Mouse (Mus musculus) lung, embryonic 16.5 days (tissue): ENCODE results near the gene Rpp25. TPM values are rescaled to one million over a fixed set of nuclear protein-coding genes. Genes with fewer than 3 reads are reported as not detected.
A peak's percentile ranks its signal among the peaks of the same experiment; 100 is the strongest.

ENCODE experiments used
- ATAC-seq: fragments of 200-750 bp; cut with Nextera tagmentation; 2 replicates; pipeline ENCODE4 v1.8.0; 2017; ENCODE audit warnings: low read depth, mild to moderate bottlenecking, moderate library complexity
- H3K27ac ChIP-seq: fragments of 300-500 bp; sonication (generic); 2 replicates; pipeline ENCODE4 v1.5.1; 2014; ENCODE audit warnings: mild to moderate bottlenecking, control low read depth, low read length
- H3K27me3 ChIP-seq: fragments of 300-500 bp; sonication (generic); 2 replicates; pipeline ENCODE4 v1.6.1; 2014; ENCODE audit warnings: low read depth, low read length, mixed read lengths; ENCODE audit not compliant: control insufficient read depth, insufficient read depth
- H3K36me3 ChIP-seq: fragments of 300-500 bp; sonication (generic); 2 replicates; pipeline ENCODE4 v1.6.1; 2014; ENCODE audit warnings: low read length; ENCODE audit not compliant: control insufficient read depth, insufficient read depth
- H3K4me1 ChIP-seq: fragments of 300-500 bp; sonication (generic); replicated peaks from 2 replicates; pipeline ENCODE4 v1.6.1; 2014; ENCODE audit warnings: low read length, mixed read lengths; ENCODE audit not compliant: control insufficient read depth, insufficient read depth
- H3K4me2 ChIP-seq: fragments of 300-500 bp; sonication (generic); 2 replicates; pipeline ENCODE4 v1.6.1; 2014; ENCODE audit warnings: low read depth, low read length, control low read depth
- H3K4me3 ChIP-seq: fragments of 300-500 bp; sonication (generic); 2 replicates; pipeline ENCODE4 v1.5.1; 2014; ENCODE audit warnings: mild to moderate bottlenecking, low read length, control low read depth
- H3K9ac ChIP-seq: fragments of 300-500 bp; sonication (generic); 2 replicates; pipeline ENCODE4 v1.6.1; 2014; ENCODE audit warnings: low read length, control low read depth
- H3K9me3 ChIP-seq: fragments of 300-500 bp; sonication (generic); 2 replicates; pipeline ENCODE4 v1.6.1; 2016; ENCODE audit warnings: low read length; ENCODE audit not compliant: control insufficient read depth
- WGBS: fragments of 180-500 bp; shearing (Covaris S2); extraction: QIAGEN DNeasy Blood & Tissue Kit; methylation state at CpG from one replicate; pipeline ENCODE4 v1.1.7; 2014; 5-methylcytosine and 5-hydroxymethylcytosine counted together
- polyA plus RNA-seq: library from polyadenylated mRNA; unstranded; fragments of >200 nt; fragmentation: Nextera tagmentation; extraction: Ambion mirVana; gene quantifications from 2 replicates; pipeline ENCODE4 v1.2.1, GENCODE M21; 2015

The Rpp25 gene
- polyA plus RNA-seq, 1 experiment from 2014 or later = 2.1 TPM

DNA sequence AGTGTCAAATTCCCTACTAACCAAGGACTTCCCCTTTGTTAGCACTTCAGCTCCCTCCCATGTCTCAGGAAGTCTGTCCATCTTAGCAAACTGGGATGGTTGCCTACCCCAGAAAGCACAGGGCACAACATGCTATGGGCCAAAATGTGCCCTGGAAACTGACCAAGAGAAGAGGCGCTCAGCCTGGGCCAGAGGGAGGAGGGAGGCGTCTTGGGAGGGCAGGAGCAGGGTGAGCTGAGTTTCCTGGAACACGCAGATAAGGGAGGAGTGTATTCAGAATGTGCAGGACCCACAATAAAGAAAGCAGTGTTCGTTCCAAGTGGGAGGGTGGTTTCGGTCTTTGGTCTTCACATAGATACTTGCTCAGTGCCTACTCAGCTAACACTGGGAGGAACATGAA is 43.5 kb downstream of the Rpp25 start:
- Histone ChIP-seq H3K4me3 (no peak overlapping the region), H3K27me3 (no peaks in the 10 kb centered on the region), H3K4me1 (peaks cover 3% of the 10 kb centered on the region; the same call in 1 of the 2 replicates), H3K9me3 (no peaks in the 10 kb centered on the region), H3K36me3 (peaks cover 17% of the 10 kb centered on the region), H3K4me2 (no peak overlapping the region), H3K27ac (no peak overlapping the region), H3K9ac (no peak overlapping the region)
- WGBS = 57% methylated on average over 5 of the region's 5 CpGs
- no peak for ATAC-seq

DNA sequence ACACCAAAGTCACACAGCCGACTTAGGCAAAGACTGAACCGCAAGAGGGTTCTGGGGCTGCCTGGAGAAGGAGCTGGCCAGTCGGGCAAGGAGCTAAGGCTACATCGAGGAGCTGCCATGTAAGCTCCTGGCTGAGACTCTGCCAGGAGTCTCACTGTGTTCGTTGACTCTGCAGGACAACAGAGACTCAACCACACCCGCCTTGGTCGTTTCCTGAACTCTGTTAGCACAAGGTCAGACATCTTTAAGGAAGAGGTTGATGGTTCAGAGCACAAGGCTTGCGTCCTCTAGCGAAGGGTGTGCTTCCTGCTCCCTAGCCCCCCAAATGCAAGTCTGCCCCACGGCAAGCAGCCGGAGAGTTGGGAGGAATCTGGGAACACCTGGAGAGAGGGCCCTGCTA is 44.0 kb downstream of the Rpp25 start:
- Histone ChIP-seq H3K9ac (no peak overlapping the region), H3K27me3 (no peaks in the 10 kb centered on the region), H3K4me2 (no peak overlapping the region), H3K4me1 (peaks cover 3% of the 10 kb centered on the region; the same call in 1 of the 2 replicates), H3K9me3 (no peaks in the 10 kb centered on the region), H3K36me3 (peaks cover 15% of the 10 kb centered on the region; the same call in 1 of the 2 replicates), H3K4me3 (no peak overlapping the region), H3K27ac (no peak overlapping the region)
- ATAC-seq = no peak
- WGBS = 87% methylated on average over 11 of the region's 11 CpGs

DNA sequence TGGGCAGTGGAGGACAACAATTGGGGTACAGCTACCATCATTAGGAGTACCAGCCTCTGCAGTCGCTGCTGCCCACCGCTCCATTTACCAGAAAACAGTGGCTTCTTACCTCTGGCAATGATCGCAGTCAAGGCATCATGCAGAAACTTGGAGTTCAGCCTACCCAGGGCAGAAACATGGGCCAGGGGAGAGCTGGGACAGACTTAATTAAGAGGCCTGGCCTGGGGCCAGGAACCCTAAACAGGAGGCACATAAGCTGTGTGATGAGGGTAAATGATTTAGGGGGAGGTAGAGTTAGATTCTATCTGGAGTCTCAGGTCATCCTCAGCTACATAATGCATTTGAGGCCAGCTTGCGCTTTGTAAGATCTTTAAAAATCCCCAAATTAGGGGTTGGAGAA is 45.4 kb downstream of the Rpp25 start:
- Histone ChIP-seq H3K36me3 (peaks cover 9% of the 10 kb centered on the region; the same call in 1 of the 2 replicates), H3K4me3 (no peak overlapping the region), H3K9ac (no peak overlapping the region), H3K4me1 (peaks cover 3% of the 10 kb centered on the region; the same call in 1 of the 2 replicates), H3K27me3 (no peaks in the 10 kb centered on the region), H3K27ac (no peak overlapping the region), H3K9me3 (no peaks in the 10 kb centered on the region), H3K4me2 (no peak overlapping the region)
- ATAC-seq = no peak
- 96% methylated on average over 4 of the region's 4 CpGs for WGBS

DNA sequence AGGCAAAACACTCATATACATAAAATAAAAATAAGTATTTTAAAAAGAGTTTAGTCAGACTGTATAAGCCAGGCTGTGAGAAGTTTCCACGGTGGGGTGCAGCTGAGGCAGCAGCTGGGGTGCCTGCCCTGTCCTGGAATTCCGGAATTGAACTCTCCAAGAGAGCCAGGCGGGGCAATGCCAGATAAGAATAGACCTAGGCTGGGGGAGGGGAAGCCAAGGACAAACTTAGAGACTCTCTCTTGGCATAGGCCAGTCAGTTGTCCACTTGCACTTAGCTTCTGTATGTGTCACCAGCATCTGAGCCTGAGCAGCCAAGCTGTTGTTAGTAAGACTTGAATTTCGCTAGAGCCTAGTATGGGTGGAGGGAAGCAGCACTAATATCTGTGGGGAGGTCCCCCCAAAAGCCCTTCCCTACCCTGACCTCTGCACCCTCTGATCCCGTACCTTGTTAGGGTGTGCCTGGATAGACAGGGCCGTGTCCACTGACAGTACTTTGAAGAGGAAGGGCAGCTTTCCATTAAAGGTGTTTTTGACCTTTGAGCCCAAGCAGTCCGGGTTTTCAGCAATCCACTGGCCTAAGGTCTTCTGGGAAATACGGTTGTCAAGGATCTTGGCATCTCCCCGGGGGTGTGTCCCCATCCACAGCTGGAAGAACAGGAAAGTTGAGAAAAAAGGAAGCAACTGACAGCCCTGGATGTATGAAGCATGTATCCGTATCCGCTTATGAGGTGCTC is 46.5 kb downstream of the Rpp25 start:
- Histone ChIP-seq H3K4me3 (no peak overlapping the region), H3K9ac (no peak overlapping the region), H3K9me3 (no peaks in the 10 kb centered on the region), H3K4me1 (peaks cover 3% of the 10 kb centered on the region; the same call in 1 of the 2 replicates), H3K36me3 (peaks cover 6% of the 10 kb centered on the region; the same call in 1 of the 2 replicates), H3K4me2 (no peak overlapping the region), H3K27ac (no peak overlapping the region), H3K27me3 (no peaks in the 10 kb centered on the region)
- no peak for ATAC-seq
- WGBS = 75% methylated on average over 11 of the region's 11 CpGs

DNA sequence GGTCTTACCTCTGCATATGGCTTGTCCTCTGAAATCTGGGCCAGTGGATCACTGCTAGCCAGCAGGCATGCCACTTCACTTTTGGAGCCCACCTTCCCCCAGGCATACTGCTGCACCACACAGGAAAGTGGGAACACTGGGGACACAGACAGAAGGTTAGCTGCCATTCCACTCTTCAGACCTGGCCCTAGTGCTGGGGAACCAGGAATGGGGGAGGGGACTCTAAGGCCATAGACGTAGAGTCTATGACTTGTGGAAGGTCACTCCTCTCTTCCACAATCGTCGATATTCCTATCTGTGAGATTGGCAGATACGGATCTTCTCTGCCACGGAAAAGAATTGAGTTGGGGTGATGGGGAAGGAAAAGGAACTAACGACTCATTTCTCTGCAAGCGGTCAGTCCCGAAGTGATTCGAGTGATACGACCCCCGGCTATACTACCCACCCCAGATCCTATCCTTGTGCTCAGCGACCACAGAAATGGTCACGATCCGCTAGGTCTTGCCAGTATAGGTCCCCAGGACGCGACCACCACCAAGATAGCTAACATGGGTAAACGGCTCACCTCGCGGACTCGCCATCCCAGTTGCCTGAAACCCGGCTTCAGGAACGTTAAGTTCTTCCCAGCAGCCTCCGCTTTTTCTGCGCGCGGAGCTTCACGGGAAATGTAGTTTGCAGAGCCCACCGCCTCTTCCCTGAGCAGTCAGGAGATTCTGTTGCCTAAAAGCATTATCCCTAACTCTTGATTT is 48.5 kb downstream of the Rpp25 start, which contains the start of gene Mpi:
Gene Mpi, minus strand, starts transcription at position 625 of the 749 bp plus-strand sequence.
- H3K9me3 ChIP-seq = no peaks in the 10 kb centered on the region
- H3K4me1 ChIP-seq = peaks cover 3% of the 10 kb centered on the region; the same call in 1 of the 2 replicates
- peak; percentile 49 for ATAC-seq
- H3K4me3 ChIP-seq = peak within 1 kb of the TSS; percentile 66
- H3K4me2 ChIP-seq = peak within 1 kb of the TSS; percentile 57
- no peaks in the 10 kb centered on the region for H3K27me3 ChIP-seq
- peaks cover 6% of the 10 kb centered on the region; the same call in 1 of the 2 replicates for H3K36me3 ChIP-seq
- H3K27ac ChIP-seq = no peak within 1 kb of the TSS
- peak within 1 kb of the TSS; percentile 77 for H3K9ac ChIP-seq
- WGBS = 2% methylated on average over 28 of the region's 28 CpGs

DNA sequence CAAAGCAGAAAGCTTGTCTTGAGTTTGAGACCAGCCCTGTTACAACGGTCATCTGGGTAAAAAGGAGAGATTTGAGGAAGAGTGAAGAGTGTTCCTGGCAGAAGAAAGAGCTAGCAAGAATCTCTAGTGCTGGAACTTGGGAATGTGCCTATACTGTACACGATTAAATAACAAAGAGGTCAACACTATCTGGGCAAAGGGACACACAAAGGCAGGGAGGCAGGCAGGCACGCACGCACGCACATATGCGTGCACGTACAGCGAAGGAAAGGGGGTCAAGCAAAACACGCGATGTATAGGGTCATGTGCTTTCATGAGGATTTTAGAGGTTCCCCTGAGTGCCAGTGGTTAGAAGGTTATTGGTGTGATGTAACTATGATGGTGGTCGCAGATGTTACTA is 49.3 kb downstream of the Rpp25 start:
- H3K9ac ChIP-seq = no peak overlapping the region
- WGBS = 72% methylated on average over 11 of the region's 11 CpGs

DNA sequence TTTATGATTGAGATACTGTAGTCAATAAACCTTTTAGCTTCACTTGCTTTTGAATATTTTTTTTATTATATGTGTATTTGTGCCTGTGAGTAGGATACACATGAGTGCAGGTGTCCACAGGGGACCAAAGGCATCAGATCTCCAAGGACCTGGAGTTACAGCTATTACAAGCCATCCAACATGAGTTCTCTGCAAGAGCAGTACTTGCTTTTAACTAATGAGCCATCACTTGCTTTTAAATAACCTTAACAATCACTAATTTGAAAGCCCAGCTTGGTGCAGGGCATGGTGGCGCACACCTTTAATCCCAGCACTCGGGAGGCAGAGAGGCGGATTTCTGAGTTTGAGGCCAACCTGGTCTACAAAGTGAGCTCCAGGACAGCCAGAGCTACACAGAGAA is 50.9 kb downstream of the Rpp25 start:
- H3K9ac ChIP-seq = no peak overlapping the region
- WGBS = 52% methylated on average over 3 of the region's 3 CpGs
- no peak overlapping the region for H3K27ac ChIP-seq
- no peak for ATAC-seq
- peaks cover 3% of the 10 kb centered on the region; the same call in 1 of the 2 replicates for H3K4me1 ChIP-seq
- no peak overlapping the region for H3K4me3 ChIP-seq
- no peaks in the 10 kb centered on the region for H3K36me3 ChIP-seq
- no peak overlapping the region for H3K4me2 ChIP-seq
- H3K27me3 ChIP-seq = no peaks in the 10 kb centered on the region
- H3K9me3 ChIP-seq = no peaks in the 10 kb centered on the region

More for the DNA sequence above, 49.3 kb downstream of the Rpp25 start:
- Histone ChIP-seq H3K9me3 (no peaks in the 10 kb centered on the region), H3K4me3 (no peak overlapping the region), H3K36me3 (peaks cover 6% of the 10 kb centered on the region; the same call in 1 of the 2 replicates), H3K4me1 (peaks cover 3% of the 10 kb centered on the region; the same call in 1 of the 2 replicates), H3K27me3 (no peaks in the 10 kb centered on the region), H3K27ac (no peak overlapping the region), H3K4me2 (no peak overlapping the region)
- no peak for ATAC-seq
